Mouse (Mus musculus): ENCODE results near the gene Cnr1. TPM values are rescaled to one million over a fixed set of nuclear protein-coding genes. Genes with fewer than 3 reads are reported as not detected.

Cnr1 gene
- polyA plus RNA-seq, 1 experiment from 2014 or later: 0.71 TPM

DNA sequence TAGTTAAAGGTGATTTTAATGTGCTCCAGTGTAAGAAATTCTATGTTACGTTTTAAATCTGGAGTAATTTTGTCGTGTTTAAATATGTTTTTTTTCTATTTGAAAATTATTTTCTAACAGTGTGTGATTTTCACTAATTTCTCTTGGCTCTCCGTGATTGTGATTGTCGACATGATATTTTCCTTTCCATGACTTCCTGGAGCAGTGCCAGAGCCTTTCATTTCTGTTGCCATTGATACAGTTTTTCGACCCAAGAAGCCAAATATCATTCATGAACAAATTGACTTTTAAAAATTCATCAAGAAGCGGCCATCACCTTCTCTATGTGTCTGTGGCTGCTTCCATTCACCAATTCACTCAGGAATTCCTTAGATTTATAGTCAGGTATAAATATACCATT is 35.4 kb downstream of the Cnr1 start:
- ATAC-seq (ENCODE audit: insufficient read depth) (no peak), DNase-seq (no peak)
- no peaks in the 10 kb centered on the region for H3K36me3 ChIP-seq (ENCODE audit: insufficient read depth)
- H3K4me1 ChIP-seq (ENCODE audit: insufficient read depth): no peaks in the 10 kb centered on the region
- H3K4me3 ChIP-seq (ENCODE audit: low read depth, low read length): no peak overlapping the region
- no peaks in the 10 kb centered on the region for H3K9me3 ChIP-seq (ENCODE audit: low read depth, low read length)
- no peaks in the 10 kb centered on the region for H3K27me3 ChIP-seq (ENCODE audit: insufficient read depth, low read length)
- H3K4me2 ChIP-seq: no peak overlapping the region
- H3K9ac ChIP-seq: no peak overlapping the region
- 79% methylated on average over 6 of the region's 6 CpGs for WGBS
- no peak for TF ChIP-seq CTCF (IDR thresholded peaks at IDR 0.05; ENCODE audit: low read depth)
- no peak overlapping the region for H3K27ac ChIP-seq (ENCODE audit: low read depth)

DNA sequence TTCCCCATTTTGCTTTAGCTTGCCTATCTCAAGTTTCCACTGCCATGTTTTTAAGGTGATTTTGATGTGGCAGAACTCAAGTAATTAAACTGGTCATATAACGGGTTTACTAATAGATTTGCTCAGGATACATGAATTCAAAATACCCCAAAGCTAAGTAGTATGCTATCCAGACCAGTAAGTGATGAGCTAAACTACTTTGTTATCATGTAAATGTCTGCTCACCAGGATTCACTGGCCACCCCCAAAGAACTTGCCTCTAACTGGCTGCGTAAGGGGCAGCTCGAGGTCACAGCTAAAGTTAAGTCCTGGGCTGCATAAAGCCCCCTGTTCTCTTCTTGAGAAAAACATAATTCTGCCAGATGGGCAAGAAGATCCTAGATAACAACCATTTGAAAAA is 46.3 kb downstream of the Cnr1 start:
- ATAC-seq (ENCODE audit: insufficient read depth): no peak
- no peak for TF ChIP-seq CTCF (IDR thresholded peaks at IDR 0.05; ENCODE audit: low read depth)
- Histone ChIP-seq H3K9ac (no peak overlapping the region), H3K36me3 (ENCODE audit: insufficient read depth) (no peaks in the 10 kb centered on the region), H3K9me3 (ENCODE audit: low read depth, low read length) (no peaks in the 10 kb centered on the region), H3K27ac (ENCODE audit: low read depth) (no peak overlapping the region), H3K4me1 (ENCODE audit: insufficient read depth) (no peaks in the 10 kb centered on the region), H3K4me2 (no peak overlapping the region), H3K27me3 (ENCODE audit: insufficient read depth, low read length) (no peaks in the 10 kb centered on the region), H3K4me3 (ENCODE audit: low read depth, low read length) (no peak overlapping the region)
- WGBS: 82% methylated on average over 3 of the region's 3 CpGs
- DNase-seq: no peak

- 68% methylated on average over 5 of the region's 5 CpGs for WGBS
- H3K4me3 ChIP-seq (ENCODE audit: low read depth, low read length): no peak overlapping the region
Observed at GRCm38 (mm10) chr4:33988466-33989089, 64.2 kb downstream of the Cnr1 start.

GRCm38 (mm10) chr4:33992687-33993086 is 68.3 kb downstream of the Cnr1 start:
- H3K9ac ChIP-seq: no peak overlapping the region
- ATAC-seq (ENCODE audit: insufficient read depth) (peak; percentile 60), DNase-seq (peak; percentile 66)
- TF ChIP-seq CTCF (IDR thresholded peaks at IDR 0.05; ENCODE audit: low read depth): no peak
- no peaks in the 10 kb centered on the region for H3K36me3 ChIP-seq (ENCODE audit: insufficient read depth)
- H3K27ac ChIP-seq (ENCODE audit: low read depth): no peak overlapping the region
- no peak overlapping the region for H3K4me3 ChIP-seq (ENCODE audit: low read depth, low read length)
- no peaks in the 10 kb centered on the region for H3K4me1 ChIP-seq (ENCODE audit: insufficient read depth)
- no peak overlapping the region for H3K4me2 ChIP-seq
- WGBS: 31% methylated on average over 3 of the region's 3 CpGs
- H3K9me3 ChIP-seq (ENCODE audit: low read depth, low read length): no peaks in the 10 kb centered on the region
- H3K27me3 ChIP-seq (ENCODE audit: insufficient read depth, low read length): no peaks in the 10 kb centered on the region

More at GRCm38 (mm10) chr4:33988466-33989089, 64.2 kb downstream of the Cnr1 start:
- Histone ChIP-seq H3K36me3 (ENCODE audit: insufficient read depth) (no peaks in the 10 kb centered on the region), H3K4me2 (no peak overlapping the region), H3K27ac (ENCODE audit: low read depth) (no peak overlapping the region), H3K9ac (no peak overlapping the region), H3K9me3 (ENCODE audit: low read depth, low read length) (no peaks in the 10 kb centered on the region), H3K4me1 (ENCODE audit: insufficient read depth) (no peaks in the 10 kb centered on the region), H3K27me3 (ENCODE audit: insufficient read depth, low read length) (no peaks in the 10 kb centered on the region)
- DNase-seq (no peak), ATAC-seq (ENCODE audit: insufficient read depth) (no peak)
- TF ChIP-seq CTCF (IDR thresholded peaks at IDR 0.05; ENCODE audit: low read depth): no peak

- Histone ChIP-seq H3K27ac (ENCODE audit: low read depth) (no peak overlapping the region), H3K4me1 (ENCODE audit: insufficient read depth) (no peaks in the 10 kb centered on the region), H3K4me2 (no peak overlapping the region), H3K4me3 (ENCODE audit: low read depth, low read length) (no peak overlapping the region), H3K36me3 (ENCODE audit: insufficient read depth) (no peaks in the 10 kb centered on the region), H3K9me3 (ENCODE audit: low read depth, low read length) (no peaks in the 10 kb centered on the region), H3K9ac (no peak overlapping the region), H3K27me3 (ENCODE audit: insufficient read depth, low read length) (no peaks in the 10 kb centered on the region)
- ATAC-seq (ENCODE audit: insufficient read depth) (no peak), DNase-seq (no peak)
- no peak for TF ChIP-seq CTCF (IDR thresholded peaks at IDR 0.05; ENCODE audit: low read depth)
Observed at GRCm38 (mm10) chr4:33996382-33996781, 72.0 kb downstream of the Cnr1 start.

Other genes starting within 250 kb of the Cnr1 start
- 1.1 and 1.4 TPM in 2 replicates for gene Spaca1, start 125.6 kb downstream of the Cnr1 start, polyA plus RNA-seq (2014; fragmentation: Nextera tagmentation; extraction: Ambion mirVana)